ENCODE assay signal across 8 mouse cellular contexts in the genomic region with DNA sequence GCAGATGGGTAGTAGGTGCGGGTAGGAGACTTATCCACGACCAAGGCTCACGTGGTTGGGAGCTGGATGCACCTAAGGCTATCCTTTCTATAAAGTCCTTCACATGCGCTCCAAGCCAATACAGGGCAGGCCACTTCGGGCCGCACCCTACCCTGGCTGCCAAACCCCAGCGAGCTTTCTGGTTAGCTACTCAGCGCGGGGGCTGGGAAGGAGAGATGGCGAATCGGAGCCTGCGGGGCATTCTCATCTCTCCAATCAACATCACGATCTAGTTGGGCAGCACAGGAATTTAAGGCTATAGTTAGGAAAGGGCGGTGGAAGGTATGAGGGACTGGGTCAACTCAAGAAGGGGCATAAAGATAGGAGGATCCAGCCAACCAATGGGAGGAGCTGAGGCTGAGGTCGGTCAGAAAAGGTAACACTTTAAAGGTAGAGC. TPM values are rescaled to one million over a fixed set of nuclear protein-coding genes. Genes with fewer than 3 reads are reported as not detected.
DNase-seq lines count a peak whose midpoint lies in the region; ATAC-seq and TF ChIP-seq lines count a peak whose summit lies in the region.

No protein-coding gene starts in this region.

- no peaks in the 10 kb centered on the region for H3K27me3 ChIP-seq in intestine, embryonic 15.5 days (replicated peaks)
- H3K27me3 ChIP-seq in midbrain, embryonic 14.5 days (ENCODE audit: control insufficient read depth, insufficient read depth, low read length): no peaks in the 10 kb centered on the region

- no peaks in the 10 kb centered on the region for H3K9me3 ChIP-seq in intestine, embryonic 15.5 days
- no peaks in the 10 kb centered on the region for H3K9me3 ChIP-seq in midbrain, embryonic 14.5 days (ENCODE audit: control insufficient read depth, low read length)

- under 1% methylated on average over 15 of the region's 15 CpGs for WGBS in intestine, embryonic 15.5 days
- 1% methylated on average over 15 of the region's 15 CpGs for WGBS in midbrain, embryonic 14.5 days

- peak overlapping the region; percentile 49 for H3K9ac ChIP-seq in intestine, embryonic 15.5 days
- H3K9ac ChIP-seq in midbrain, embryonic 14.5 days (replicated peaks; ENCODE audit: low read length): peak overlapping the region; percentile 49

- H3K27ac ChIP-seq in layer of hippocampus, adult 2 months: peak overlapping the region; percentile 99
- H3K27ac ChIP-seq in intestine, embryonic 15.5 days: peak overlapping the region; percentile 93
- peak overlapping the region; percentile 78 for H3K27ac ChIP-seq in midbrain, embryonic 14.5 days (replicated peaks; ENCODE audit: low read depth, low read length)

- no peak for TF ChIP-seq CTCF in layer of hippocampus, adult 2 months (conservative IDR thresholded peaks at IDR 0.05)

- H3K4me2 ChIP-seq in intestine, embryonic 15.5 days (replicated peaks): peak overlapping the region; percentile 80
- peak overlapping the region; percentile 79 for H3K4me2 ChIP-seq in midbrain, embryonic 14.5 days (ENCODE audit: low read length)

- peak; percentile 52 for ATAC-seq in erythroid progenitor cell, adult 5-6 weeks (replicated peaks; ENCODE audit: low FRiP score, poor library complexity, severe bottlenecking)
- peak; percentile 73 for ATAC-seq in intestine, embryonic 15.5 days
- ATAC-seq in midbrain, embryonic 14.5 days (ENCODE audit: low FRiP score, low TSS enrichment): no peak

- peaks cover 16% of the 10 kb centered on the region for H3K36me3 ChIP-seq in intestine, embryonic 15.5 days
- peaks cover 39% of the 10 kb centered on the region for H3K36me3 ChIP-seq in midbrain, embryonic 14.5 days (ENCODE audit: control insufficient read depth, insufficient read depth, low read length)

- peaks cover 17% of the 10 kb centered on the region for H3K4me1 ChIP-seq in intestine, embryonic 15.5 days (replicated peaks)
- H3K4me1 ChIP-seq in midbrain, embryonic 14.5 days (ENCODE audit: control insufficient read depth, insufficient read depth, low read length): peaks cover 19% of the 10 kb centered on the region

- DNase-seq in layer of hippocampus, adult 2 months (ENCODE audit: low spot score in 2 of 2): peak in 1 of 2 experiments; percentile 69
- DNase-seq in layer of hippocampus, adult 11-12 months (ENCODE audit: low spot score): no peak
- DNase-seq in WW6 (ENCODE audit: low read depth, low spot score): peak; percentile 99
- no peak for DNase-seq in midbrain, embryonic 14.5 days
- no peak for DNase-seq in retina, embryonic 14.5 days (ENCODE audit: low spot score)
- no peak for DNase-seq in spleen, adult 18-20 months

- H3K4me3 ChIP-seq in layer of hippocampus, adult 2 months: peak overlapping the region; percentile 82
- H3K4me3 ChIP-seq in intestine, embryonic 15.5 days (replicated peaks): peak overlapping the region; percentile 65
- peak overlapping the region; percentile 65 for H3K4me3 ChIP-seq in midbrain, embryonic 14.5 days (replicated peaks; ENCODE audit: low read depth, low read length)

RNA-seq across cellular contexts. Expression of gene Spag7, which starts 0.9 kb away (rescaled TPM):
- total RNA-seq in layer of hippocampus, adult 2 months (2021): 10 to 100 TPM; 50.8 to 54.7 TPM
- total RNA-seq in erythroid progenitor cell, adult 5-6 weeks (2015; ENCODE audit: low replicate concordance): 36.9 and 38.6 TPM in 2 replicates
- total RNA-seq in erythroid progenitor cell, adult 5-6 weeks (2017; ENCODE audit: low replicate concordance): 11.1 and 38.0 TPM in 2 replicates
- 132 and 154 TPM in 2 replicates for polyA plus RNA-seq in intestine, embryonic 15.5 days (2015; fragmentation: Nextera tagmentation; extraction: Ambion mirVana)
- 101 and 132 TPM in 2 replicates for polyA plus RNA-seq in midbrain, embryonic 14.5 days (2014; fragmentation: Nextera tagmentation; extraction: Ambion mirVana)

RNA-seq across cellular contexts. Expression of gene Eno3, which starts 11.4 kb away (rescaled TPM):
- total RNA-seq in layer of hippocampus, adult 2 months (2021): 1 to 10 TPM; 6.6 to 7.9 TPM
- total RNA-seq in erythroid progenitor cell, adult 5-6 weeks (2015; ENCODE audit: low replicate concordance): 5.4 and 14.8 TPM in 2 replicates
- total RNA-seq in erythroid progenitor cell, adult 5-6 weeks (2017; ENCODE audit: low replicate concordance): 2.3 and 11.0 TPM in 2 replicates
- 12.1 and 15.6 TPM in 2 replicates for polyA plus RNA-seq in intestine, embryonic 15.5 days (2015; fragmentation: Nextera tagmentation; extraction: Ambion mirVana)
- 8.5 and 8.7 TPM in 2 replicates for polyA plus RNA-seq in midbrain, embryonic 14.5 days (2014; fragmentation: Nextera tagmentation; extraction: Ambion mirVana)

RNA-seq across cellular contexts. Expression of gene Pfn1, which starts 13.9 kb away (rescaled TPM):
- total RNA-seq in layer of hippocampus, adult 2 months (2021): 100 to 1,000 TPM; 333 to 349 TPM
- 529 and 614 TPM in 2 replicates for total RNA-seq in erythroid progenitor cell, adult 5-6 weeks (2015; ENCODE audit: low replicate concordance)
- 132 and 200 TPM in 2 replicates for total RNA-seq in erythroid progenitor cell, adult 5-6 weeks (2017; ENCODE audit: low replicate concordance)
- 2,127 and 2,325 TPM in 2 replicates for polyA plus RNA-seq in intestine, embryonic 15.5 days (2015; fragmentation: Nextera tagmentation; extraction: Ambion mirVana)
- polyA plus RNA-seq in midbrain, embryonic 14.5 days (2014; fragmentation: Nextera tagmentation; extraction: Ambion mirVana): 661 and 672 TPM in 2 replicates

RNA-seq across cellular contexts. Expression of gene Camta2, which starts 19.6 kb away (rescaled TPM):
- 100 to 1,000 TPM; 387 to 403 TPM for total RNA-seq in layer of hippocampus, adult 2 months (2021)
- total RNA-seq in erythroid progenitor cell, adult 5-6 weeks (2015; ENCODE audit: low replicate concordance): 4.7 and 17.6 TPM in 2 replicates
- 0.45 and 0.90 TPM in 2 replicates for total RNA-seq in erythroid progenitor cell, adult 5-6 weeks (2017; ENCODE audit: low replicate concordance)
- 12.1 and 13.5 TPM in 2 replicates for polyA plus RNA-seq in intestine, embryonic 15.5 days (2015; fragmentation: Nextera tagmentation; extraction: Ambion mirVana)
- polyA plus RNA-seq in midbrain, embryonic 14.5 days (2014; fragmentation: Nextera tagmentation; extraction: Ambion mirVana): 19.4 and 21.0 TPM in 2 replicates

RNA-seq across cellular contexts. Expression of gene Slc25a11, which starts 21.1 kb away (rescaled TPM):
- total RNA-seq in layer of hippocampus, adult 2 months (2021): 100 to 1,000 TPM; 115 to 123 TPM
- total RNA-seq in erythroid progenitor cell, adult 5-6 weeks (2015; ENCODE audit: low replicate concordance): 24.9 and 26.0 TPM in 2 replicates
- 21.9 and 23.6 TPM in 2 replicates for total RNA-seq in erythroid progenitor cell, adult 5-6 weeks (2017; ENCODE audit: low replicate concordance)
- 171 and 180 TPM in 2 replicates for polyA plus RNA-seq in intestine, embryonic 15.5 days (2015; fragmentation: Nextera tagmentation; extraction: Ambion mirVana)
- polyA plus RNA-seq in midbrain, embryonic 14.5 days (2014; fragmentation: Nextera tagmentation; extraction: Ambion mirVana): 158 and 171 TPM in 2 replicates
